Mouse (Mus musculus): ENCODE data around the gene Defb20. TPM values are rescaled to one million over a fixed set of nuclear protein-coding genes. Genes with fewer than 3 reads are reported as not detected.

The Defb20 gene
- polyA plus RNA-seq, 1 experiment from 2014 or later: not detected

GRCm38 (mm10) chr2:152481726-152482125 is 4.9 kb downstream of the Defb20 start:
- Histone ChIP-seq H3K4me3 (ENCODE audit: low read depth, low read length) (no peak overlapping the region), H3K27me3 (replicated peaks; ENCODE audit: control insufficient read depth, insufficient read depth, low read length) (no peaks in the 10 kb centered on the region), H3K9me3 (ENCODE audit: control insufficient read depth, low read length) (no peaks in the 10 kb centered on the region), H3K27ac (ENCODE audit: low read depth) (no peak overlapping the region), H3K9ac (ENCODE audit: low read length) (no peak overlapping the region), H3K4me1 (replicated peaks; ENCODE audit: control insufficient read depth, insufficient read depth, low read length) (no peaks in the 10 kb centered on the region), H3K4me2 (ENCODE audit: low read length) (no peak overlapping the region), H3K36me3 (ENCODE audit: control insufficient read depth, insufficient read depth, low read length) (no peaks in the 10 kb centered on the region)
- no peak for ATAC-seq (replicated peaks; ENCODE audit: low FRiP score, low TSS enrichment, low read depth)
- DNase-seq (ENCODE audit: low spot score): no peak
- 90% methylated on average over 7 of the region's 7 CpGs for WGBS

- no peaks in the 10 kb centered on the region for H3K9me3 ChIP-seq (ENCODE audit: control insufficient read depth, low read length)
- H3K9ac ChIP-seq (ENCODE audit: low read length): no peak overlapping the region
- H3K4me3 ChIP-seq (ENCODE audit: low read depth, low read length): no peak overlapping the region
- 81% methylated on average over 2 of the region's 2 CpGs for WGBS
- H3K36me3 ChIP-seq (ENCODE audit: control insufficient read depth, insufficient read depth, low read length): no peaks in the 10 kb centered on the region
- ATAC-seq (replicated peaks; ENCODE audit: low FRiP score, low TSS enrichment, low read depth): no peak
- no peak for DNase-seq (ENCODE audit: low spot score)
- H3K27me3 ChIP-seq (replicated peaks; ENCODE audit: control insufficient read depth, insufficient read depth, low read length): no peaks in the 10 kb centered on the region
- H3K4me1 ChIP-seq (replicated peaks; ENCODE audit: control insufficient read depth, insufficient read depth, low read length): no peaks in the 10 kb centered on the region
- H3K4me2 ChIP-seq (ENCODE audit: low read length): no peak overlapping the region
- H3K27ac ChIP-seq (ENCODE audit: low read depth): no peak overlapping the region
These were observed 10.2 kb downstream of the Defb20 start for GRCm38 (mm10) chr2:152487024-152487423.

- ATAC-seq (replicated peaks; ENCODE audit: low FRiP score, low TSS enrichment, low read depth): no peak
- Histone ChIP-seq H3K27me3 (replicated peaks; ENCODE audit: control insufficient read depth, insufficient read depth, low read length) (no peaks in the 10 kb centered on the region), H3K4me1 (replicated peaks; ENCODE audit: control insufficient read depth, insufficient read depth, low read length) (no peaks in the 10 kb centered on the region)
These were observed 13.2 kb downstream of the Defb20 start, which contains the start of gene Defb22 for GRCm38 (mm10) chr2:152490038-152490437. Defb22 (minus strand) TSS chr2:152490138.

DNA sequence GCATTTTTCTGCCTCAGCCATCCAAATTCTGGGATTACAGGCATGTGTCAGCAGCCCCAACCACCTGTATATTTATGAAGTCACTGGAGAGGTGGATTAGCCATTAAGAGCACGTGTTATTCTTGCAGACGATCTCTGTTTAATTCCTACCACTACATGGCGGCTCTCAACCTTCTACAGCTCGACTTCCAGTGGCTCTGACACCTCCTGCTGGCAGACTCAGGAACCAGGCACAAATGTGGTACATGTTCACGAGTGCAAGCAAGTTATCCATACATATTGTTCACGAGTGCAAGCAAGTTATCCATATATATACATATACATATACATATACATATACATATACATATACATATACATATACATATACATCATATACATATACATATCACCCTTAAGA is 16.3 kb downstream of the Defb20 start:
- Histone ChIP-seq H3K27ac (ENCODE audit: low read depth) (no peak overlapping the region), H3K4me3 (ENCODE audit: low read depth, low read length) (no peak overlapping the region), H3K9ac (ENCODE audit: low read length) (no peak overlapping the region), H3K36me3 (ENCODE audit: control insufficient read depth, insufficient read depth, low read length) (no peaks in the 10 kb centered on the region), H3K27me3 (replicated peaks; ENCODE audit: control insufficient read depth, insufficient read depth, low read length) (no peaks in the 10 kb centered on the region), H3K4me1 (replicated peaks; ENCODE audit: control insufficient read depth, insufficient read depth, low read length) (no peaks in the 10 kb centered on the region), H3K9me3 (ENCODE audit: control insufficient read depth, low read length) (no peaks in the 10 kb centered on the region), H3K4me2 (ENCODE audit: low read length) (no peak overlapping the region)
- ATAC-seq (replicated peaks; ENCODE audit: low FRiP score, low TSS enrichment, low read depth) (no peak), DNase-seq (ENCODE audit: low spot score) (no peak)
- 70% methylated on average over 6 of the region's 6 CpGs for WGBS

More at GRCm38 (mm10) chr2:152490038-152490437, 13.2 kb downstream of the Defb20 start, which contains the start of gene Defb22:
- no peak within 1 kb of the TSS for H3K4me2 ChIP-seq (ENCODE audit: low read length)
- H3K27ac ChIP-seq (ENCODE audit: low read depth): no peak within 1 kb of the TSS
- H3K9me3 ChIP-seq (ENCODE audit: control insufficient read depth, low read length): no peaks in the 10 kb centered on the region
- no peak within 1 kb of the TSS for H3K4me3 ChIP-seq (ENCODE audit: low read depth, low read length)
- DNase-seq (ENCODE audit: low spot score): no peak
- H3K9ac ChIP-seq (ENCODE audit: low read length): no peak within 1 kb of the TSS
- no peaks in the 10 kb centered on the region for H3K36me3 ChIP-seq (ENCODE audit: control insufficient read depth, insufficient read depth, low read length)

DNA sequence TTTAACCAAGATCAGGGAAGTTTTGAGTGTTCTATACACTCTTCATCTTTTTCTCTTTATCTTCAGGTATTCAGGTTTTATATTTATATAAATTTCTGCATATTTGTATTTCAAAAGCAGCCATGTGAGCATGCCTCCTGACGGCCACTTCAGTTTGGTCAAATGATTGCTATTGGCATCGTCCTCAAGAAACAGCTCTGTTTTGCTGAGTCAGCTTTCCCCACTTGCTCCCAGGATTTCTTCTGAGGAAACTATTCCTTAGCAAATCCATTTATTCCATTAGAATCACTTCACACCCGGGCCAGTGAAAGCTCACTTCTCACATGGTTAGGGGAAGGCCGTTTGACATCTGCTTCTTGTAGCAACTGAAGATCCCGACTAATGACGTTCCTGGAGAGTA is 21.2 kb downstream of the Defb20 start:
- Histone ChIP-seq H3K36me3 (ENCODE audit: control insufficient read depth, insufficient read depth, low read length) (no peaks in the 10 kb centered on the region), H3K4me3 (ENCODE audit: low read depth, low read length) (no peak overlapping the region), H3K9ac (ENCODE audit: low read length) (no peak overlapping the region), H3K4me1 (replicated peaks; ENCODE audit: control insufficient read depth, insufficient read depth, low read length) (no peaks in the 10 kb centered on the region), H3K27me3 (replicated peaks; ENCODE audit: control insufficient read depth, insufficient read depth, low read length) (no peaks in the 10 kb centered on the region), H3K27ac (ENCODE audit: low read depth) (no peak overlapping the region), H3K4me2 (ENCODE audit: low read length) (no peak overlapping the region), H3K9me3 (ENCODE audit: control insufficient read depth, low read length) (no peaks in the 10 kb centered on the region)
- ATAC-seq (replicated peaks; ENCODE audit: low FRiP score, low TSS enrichment, low read depth): no peak
- 72% methylated on average over 6 of the region's 6 CpGs for WGBS
- DNase-seq (ENCODE audit: low spot score): no peak

- H3K4me1 ChIP-seq (replicated peaks; ENCODE audit: control insufficient read depth, insufficient read depth, low read length): no peaks in the 10 kb centered on the region
- H3K4me3 ChIP-seq (ENCODE audit: low read depth, low read length): no peak overlapping the region
- no peaks in the 10 kb centered on the region for H3K36me3 ChIP-seq (ENCODE audit: control insufficient read depth, insufficient read depth, low read length)
- no peak overlapping the region for H3K27ac ChIP-seq (ENCODE audit: low read depth)
- 72% methylated on average over 7 of the region's 7 CpGs for WGBS
- no peak overlapping the region for H3K4me2 ChIP-seq (ENCODE audit: low read length)
- ATAC-seq (replicated peaks; ENCODE audit: low FRiP score, low TSS enrichment, low read depth) (no peak), DNase-seq (ENCODE audit: low spot score) (no peak)
- no peak overlapping the region for H3K9ac ChIP-seq (ENCODE audit: low read length)
- H3K27me3 ChIP-seq (replicated peaks; ENCODE audit: control insufficient read depth, insufficient read depth, low read length): no peaks in the 10 kb centered on the region
- no peaks in the 10 kb centered on the region for H3K9me3 ChIP-seq (ENCODE audit: control insufficient read depth, low read length)
These were observed 23.5 kb downstream of the Defb20 start for GRCm38 (mm10) chr2:152500204-152500862.

DNA sequence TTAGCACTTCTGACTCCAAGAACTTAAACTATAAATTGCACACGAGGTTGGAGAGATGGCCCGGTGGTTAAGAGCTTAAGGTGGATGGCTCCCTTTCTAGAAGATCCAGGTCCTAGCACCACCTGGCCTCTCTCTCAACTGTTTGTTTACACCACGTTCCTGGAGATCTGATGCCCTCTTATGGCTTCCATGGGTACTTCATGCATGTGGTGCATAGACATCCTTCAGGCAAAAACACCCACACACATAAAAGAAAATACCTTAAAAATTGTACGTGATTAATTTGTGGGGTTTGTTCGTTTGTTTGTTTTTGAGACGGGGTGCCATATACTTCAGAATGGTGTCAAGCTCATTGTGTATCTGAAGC is 24.0 kb downstream of the Defb20 start:
- DNase-seq (ENCODE audit: low spot score) (no peak), ATAC-seq (replicated peaks; ENCODE audit: low FRiP score, low TSS enrichment, low read depth) (no peak)
- H3K9me3 ChIP-seq (ENCODE audit: control insufficient read depth, low read length): no peaks in the 10 kb centered on the region
- WGBS: 75% methylated on average over 6 of the region's 6 CpGs
- H3K4me1 ChIP-seq (replicated peaks; ENCODE audit: control insufficient read depth, insufficient read depth, low read length): no peaks in the 10 kb centered on the region
- H3K36me3 ChIP-seq (ENCODE audit: control insufficient read depth, insufficient read depth, low read length): no peaks in the 10 kb centered on the region
- no peak overlapping the region for H3K9ac ChIP-seq (ENCODE audit: low read length)
- no peak overlapping the region for H3K4me2 ChIP-seq (ENCODE audit: low read length)
- H3K4me3 ChIP-seq (ENCODE audit: low read depth, low read length): no peak overlapping the region
- H3K27me3 ChIP-seq (replicated peaks; ENCODE audit: control insufficient read depth, insufficient read depth, low read length): no peaks in the 10 kb centered on the region
- H3K27ac ChIP-seq (ENCODE audit: low read depth): no peak overlapping the region

DNA sequence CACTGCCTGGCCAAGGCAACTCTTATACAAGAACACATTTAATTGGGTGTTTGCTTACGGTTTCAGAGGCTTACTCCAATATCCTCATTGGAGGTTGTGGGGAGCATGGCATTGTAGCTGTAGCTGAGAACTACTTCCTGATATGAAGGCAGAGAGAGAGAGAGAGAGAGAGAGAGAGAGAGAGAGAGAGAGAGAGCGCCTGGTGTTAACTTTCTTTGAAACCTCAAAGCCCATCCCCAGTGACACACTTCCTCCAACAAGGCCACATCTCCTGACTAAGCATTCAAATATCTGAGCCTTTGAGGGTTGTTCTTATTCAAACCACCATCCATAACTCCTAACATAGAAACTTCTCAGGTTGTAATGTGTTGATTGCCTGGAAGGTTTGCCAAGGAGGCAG is 27.1 kb downstream of the Defb20 start:
- Histone ChIP-seq H3K4me2 (ENCODE audit: low read length) (no peak overlapping the region), H3K4me3 (ENCODE audit: low read depth, low read length) (no peak overlapping the region), H3K9me3 (ENCODE audit: control insufficient read depth, low read length) (no peaks in the 10 kb centered on the region), H3K9ac (ENCODE audit: low read length) (no peak overlapping the region), H3K27ac (ENCODE audit: low read depth) (no peak overlapping the region), H3K36me3 (ENCODE audit: control insufficient read depth, insufficient read depth, low read length) (no peaks in the 10 kb centered on the region), H3K27me3 (replicated peaks; ENCODE audit: control insufficient read depth, insufficient read depth, low read length) (no peaks in the 10 kb centered on the region), H3K4me1 (replicated peaks; ENCODE audit: control insufficient read depth, insufficient read depth, low read length) (no peaks in the 10 kb centered on the region)
- WGBS: 91% methylated on average over 2 of the region's 2 CpGs
- DNase-seq (ENCODE audit: low spot score) (no peak), ATAC-seq (replicated peaks; ENCODE audit: low FRiP score, low TSS enrichment, low read depth) (no peak)

- no peaks in the 10 kb centered on the region for H3K4me1 ChIP-seq (replicated peaks; ENCODE audit: control insufficient read depth, insufficient read depth, low read length)
- H3K9ac ChIP-seq (ENCODE audit: low read length): no peak within 1 kb of the TSS
- 79% methylated on average over 1 of the region's 1 CpGs for WGBS
- no peaks in the 10 kb centered on the region for H3K36me3 ChIP-seq (ENCODE audit: control insufficient read depth, insufficient read depth, low read length)
- ATAC-seq (replicated peaks; ENCODE audit: low FRiP score, low TSS enrichment, low read depth) (no peak), DNase-seq (ENCODE audit: low spot score) (no peak)
- H3K27me3 ChIP-seq (replicated peaks; ENCODE audit: control insufficient read depth, insufficient read depth, low read length): no peaks in the 10 kb centered on the region
- no peak within 1 kb of the TSS for H3K4me3 ChIP-seq (ENCODE audit: low read depth, low read length)
- no peaks in the 10 kb centered on the region for H3K9me3 ChIP-seq (ENCODE audit: control insufficient read depth, low read length)
- no peak within 1 kb of the TSS for H3K27ac ChIP-seq (ENCODE audit: low read depth)
- no peak within 1 kb of the TSS for H3K4me2 ChIP-seq (ENCODE audit: low read length)
These were observed 34.7 kb downstream of the Defb20 start, which contains the start of gene Defb26 for GRCm38 (mm10) chr2:152511592-152511991. Defb26 (minus strand) TSS chr2:152511692.

All from intestine, embryonic 14.5 days (tissue).